Mouse (Mus musculus): ENCODE measurements around the gene Ubash3b. TPM values are rescaled to one million over a fixed set of nuclear protein-coding genes. Genes with fewer than 3 reads are reported as not detected.

Ubash3b gene
- polyA plus RNA-seq, 1 experiment from 2014 or later: 5.7 TPM

DNA sequence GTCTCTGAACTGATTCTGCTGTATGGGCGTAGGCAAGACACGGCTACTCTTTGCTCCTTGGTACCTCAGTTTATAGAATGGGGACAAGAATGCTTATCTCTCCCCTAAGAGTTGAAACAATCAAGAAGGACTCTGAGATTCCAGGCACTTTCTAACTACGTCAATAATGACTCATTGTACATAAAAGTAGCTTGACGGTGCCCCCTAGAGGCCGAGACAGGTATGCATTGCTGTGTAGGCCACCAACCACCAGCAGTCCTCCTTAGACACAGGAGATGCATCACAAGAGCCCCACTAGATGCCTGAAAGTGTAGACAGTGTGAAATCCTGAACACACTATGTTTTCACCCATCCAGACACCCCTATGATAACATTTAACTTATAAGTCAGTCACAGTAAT lies 133.0 kb downstream of the Ubash3b start:
- no peaks in the 10 kb centered on the region for H3K36me3 ChIP-seq (ENCODE audit: control insufficient read depth, insufficient read depth)
- H3K27ac ChIP-seq (ENCODE audit: low read length): no peak overlapping the region
- no peaks in the 10 kb centered on the region for H3K9me3 ChIP-seq (replicated peaks; ENCODE audit: control insufficient read depth, low read length)
- no peak overlapping the region for H3K4me3 ChIP-seq (ENCODE audit: low read length)
- 43% methylated on average over 5 of the region's 5 CpGs for WGBS
- no peak overlapping the region for H3K9ac ChIP-seq (ENCODE audit: low read length)
- H3K4me2 ChIP-seq (ENCODE audit: low read depth, low read length): no peak overlapping the region
- no peak for ATAC-seq (replicated peaks; ENCODE audit: extremely low read depth, insufficient read depth, low FRiP score)
- H3K4me1 ChIP-seq (ENCODE audit: control insufficient read depth, insufficient read depth, low read length): peaks cover 9% of the 10 kb centered on the region; the same call in 1 of the 2 replicates
- H3K27me3 ChIP-seq (ENCODE audit: control insufficient read depth, insufficient read depth, low read length): no peaks in the 10 kb centered on the region

DNA sequence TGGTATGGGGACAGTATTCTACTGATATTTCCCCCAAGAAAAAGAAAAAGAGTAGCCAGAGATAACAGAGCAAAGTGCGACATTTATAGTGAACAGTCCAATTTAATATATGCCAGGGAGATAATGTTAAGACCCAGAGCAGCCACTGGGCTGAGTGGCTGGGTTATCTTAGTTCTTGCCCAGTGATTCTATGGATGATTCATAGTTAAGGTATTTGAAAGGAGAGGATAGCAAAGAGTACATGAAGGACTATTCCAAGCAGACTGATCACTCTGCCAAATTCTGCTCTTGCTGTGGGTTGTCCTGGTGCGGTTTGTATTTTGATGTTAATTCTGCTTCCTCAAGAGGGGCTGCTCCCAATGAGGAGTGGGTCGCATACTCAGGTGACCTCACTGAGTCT lies 139.8 kb downstream of the Ubash3b start:
- no peaks in the 10 kb centered on the region for H3K36me3 ChIP-seq (ENCODE audit: control insufficient read depth, insufficient read depth)
- 0 out of 2 replicates have a peak overlapping the region, but pooled peaks have one; percentile 8 for H3K27ac ChIP-seq (ENCODE audit: low read length)
- no peak for ATAC-seq (replicated peaks; ENCODE audit: extremely low read depth, insufficient read depth, low FRiP score)
- peaks cover 3% of the 10 kb centered on the region; the same call in 1 of the 2 replicates for H3K4me1 ChIP-seq (ENCODE audit: control insufficient read depth, insufficient read depth, low read length)
- no peak overlapping the region for H3K9ac ChIP-seq (ENCODE audit: low read length)
- H3K4me3 ChIP-seq (ENCODE audit: low read length): no peak overlapping the region
- no peaks in the 10 kb centered on the region for H3K27me3 ChIP-seq (ENCODE audit: control insufficient read depth, insufficient read depth, low read length)
- no peak overlapping the region for H3K4me2 ChIP-seq (ENCODE audit: low read depth, low read length)
- no peaks in the 10 kb centered on the region for H3K9me3 ChIP-seq (replicated peaks; ENCODE audit: control insufficient read depth, low read length)
- 50% methylated on average over 3 of the region's 3 CpGs for WGBS

DNA sequence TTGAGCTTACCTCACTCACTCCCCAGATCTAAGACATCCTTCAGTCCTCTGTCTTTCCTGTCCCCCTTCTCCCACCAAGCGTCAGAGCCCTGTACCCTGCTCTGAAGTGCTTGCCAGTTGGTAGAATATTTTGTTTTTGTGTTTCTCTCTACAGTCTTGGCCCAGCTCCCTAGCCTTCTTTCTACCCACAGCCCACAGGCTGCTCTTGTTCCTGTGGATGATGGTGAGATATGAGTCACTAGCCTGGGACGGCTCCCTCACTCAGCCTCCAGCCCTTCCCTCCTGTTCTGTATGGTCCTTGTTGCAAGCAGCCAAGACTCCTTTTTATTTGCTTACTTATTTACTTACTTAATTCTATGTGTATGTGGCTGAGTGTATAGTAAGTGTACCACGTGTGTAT lies 141.0 kb downstream of the Ubash3b start:
- ATAC-seq (replicated peaks; ENCODE audit: extremely low read depth, insufficient read depth, low FRiP score): no peak
- no peaks in the 10 kb centered on the region for H3K27me3 ChIP-seq (ENCODE audit: control insufficient read depth, insufficient read depth, low read length)
- H3K9ac ChIP-seq (ENCODE audit: low read length): no peak overlapping the region
- H3K9me3 ChIP-seq (replicated peaks; ENCODE audit: control insufficient read depth, low read length): no peaks in the 10 kb centered on the region
- no peak overlapping the region for H3K4me2 ChIP-seq (ENCODE audit: low read depth, low read length)
- 82% methylated on average over 3 of the region's 3 CpGs for WGBS
- H3K36me3 ChIP-seq (ENCODE audit: control insufficient read depth, insufficient read depth): no peaks in the 10 kb centered on the region
- no peak overlapping the region for H3K27ac ChIP-seq (ENCODE audit: low read length)
- peaks cover 3% of the 10 kb centered on the region; the same call in 1 of the 2 replicates for H3K4me1 ChIP-seq (ENCODE audit: control insufficient read depth, insufficient read depth, low read length)
- H3K4me3 ChIP-seq (ENCODE audit: low read length): no peak overlapping the region

DNA sequence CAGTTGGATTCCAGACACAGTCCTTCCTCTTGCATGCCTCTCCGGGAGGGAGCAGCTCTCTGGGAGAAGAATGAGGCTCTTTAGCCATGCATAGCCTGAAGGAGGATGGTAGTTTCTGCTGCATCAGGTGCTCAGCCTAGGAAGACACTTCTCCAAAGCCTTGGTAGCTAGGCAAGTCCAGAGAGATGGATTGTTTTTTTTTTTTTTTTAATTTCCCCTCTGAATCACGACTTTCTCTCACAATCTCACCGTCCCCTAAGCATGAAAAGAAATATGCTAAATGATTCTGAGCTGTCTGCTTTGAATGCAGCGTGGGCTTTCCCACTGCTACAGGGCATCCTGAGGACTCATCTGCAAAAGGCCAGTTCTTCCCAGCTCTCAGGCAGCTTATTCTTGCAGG lies 147.0 kb downstream of the Ubash3b start:
- H3K27ac ChIP-seq (ENCODE audit: low read length): no peak overlapping the region
- no peaks in the 10 kb centered on the region for H3K4me1 ChIP-seq (ENCODE audit: control insufficient read depth, insufficient read depth, low read length)
- no peaks in the 10 kb centered on the region for H3K27me3 ChIP-seq (ENCODE audit: control insufficient read depth, insufficient read depth, low read length)
- H3K4me2 ChIP-seq (ENCODE audit: low read depth, low read length): no peak overlapping the region
- no peaks in the 10 kb centered on the region for H3K9me3 ChIP-seq (replicated peaks; ENCODE audit: control insufficient read depth, low read length)
- 65% methylated on average over 4 of the region's 4 CpGs for WGBS
- H3K4me3 ChIP-seq (ENCODE audit: low read length): no peak overlapping the region
- no peak overlapping the region for H3K9ac ChIP-seq (ENCODE audit: low read length)
- H3K36me3 ChIP-seq (ENCODE audit: control insufficient read depth, insufficient read depth): no peaks in the 10 kb centered on the region
- ATAC-seq (replicated peaks; ENCODE audit: extremely low read depth, insufficient read depth, low FRiP score): no peak

DNA sequence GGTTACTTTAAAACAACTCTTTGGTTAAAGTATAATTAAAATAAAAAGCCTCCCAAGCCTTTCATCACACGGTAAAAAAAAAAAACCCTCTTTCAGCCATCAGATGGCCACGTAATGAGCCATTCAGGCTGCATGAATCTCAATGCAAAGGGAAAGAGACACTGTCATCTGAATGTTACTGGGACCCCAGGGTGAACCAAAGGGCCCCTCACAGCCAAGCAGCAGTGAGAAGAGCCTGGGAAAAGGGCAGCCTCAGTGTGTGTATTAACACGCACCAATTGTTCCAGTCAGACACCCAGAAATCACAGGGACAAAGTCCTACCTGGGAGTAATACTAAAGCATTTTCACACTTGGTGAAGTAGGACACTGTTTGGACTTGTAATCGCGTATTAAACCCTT lies 149.0 kb downstream of the Ubash3b start:
- WGBS: 91% methylated on average over 5 of the region's 5 CpGs
- H3K4me3 ChIP-seq (ENCODE audit: low read length): no peak overlapping the region

DNA sequence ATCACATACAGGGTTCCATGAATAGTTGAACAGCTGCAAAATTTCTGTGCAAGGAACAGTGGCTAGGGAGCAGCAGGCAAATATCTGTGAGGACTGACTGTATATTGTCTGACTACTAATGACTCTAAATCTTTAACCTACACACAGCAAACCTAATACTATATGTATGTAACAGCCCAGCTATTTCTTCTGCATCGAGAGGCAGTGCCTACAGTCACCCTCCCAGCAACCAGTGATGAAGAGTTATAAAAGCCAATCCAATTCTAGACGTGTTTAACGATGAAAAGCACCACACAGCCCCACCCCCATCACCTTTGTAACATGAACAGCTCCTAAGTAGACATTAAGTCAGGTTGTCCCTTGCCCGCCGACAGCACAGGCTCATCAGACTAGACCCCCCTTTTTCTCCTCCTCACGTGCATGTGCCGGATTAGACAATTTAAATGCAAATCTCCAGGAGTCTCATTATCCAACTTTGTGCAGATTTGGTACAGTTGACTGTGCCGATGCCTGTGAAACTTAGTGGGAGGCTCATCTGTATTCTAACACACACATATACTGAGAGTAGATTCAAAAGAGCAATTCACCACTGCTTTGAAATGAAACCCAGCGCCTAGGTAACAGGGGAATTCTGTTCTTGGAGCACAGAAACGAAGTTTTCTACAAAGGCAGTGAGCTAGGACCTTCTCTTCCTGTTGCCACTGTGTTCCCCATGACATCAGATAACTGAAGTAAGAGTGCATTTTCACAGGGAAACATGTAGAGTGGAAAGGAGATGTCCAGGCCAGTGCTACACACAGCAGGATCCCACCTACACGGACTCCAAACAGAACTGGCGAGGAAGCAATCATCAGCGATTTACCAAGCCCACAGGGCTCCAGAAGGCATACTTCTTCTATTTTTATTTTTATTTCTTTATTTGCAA lies 149.7 kb downstream of the Ubash3b start:
- Histone ChIP-seq H3K27ac (ENCODE audit: low read length) (no peak overlapping the region), H3K4me3 (ENCODE audit: low read length) (no peak overlapping the region), H3K4me1 (ENCODE audit: control insufficient read depth, insufficient read depth, low read length) (no peaks in the 10 kb centered on the region), H3K9ac (ENCODE audit: low read length) (no peak overlapping the region), H3K36me3 (ENCODE audit: control insufficient read depth, insufficient read depth) (no peaks in the 10 kb centered on the region), H3K9me3 (replicated peaks; ENCODE audit: control insufficient read depth, low read length) (no peaks in the 10 kb centered on the region), H3K27me3 (ENCODE audit: control insufficient read depth, insufficient read depth, low read length) (no peaks in the 10 kb centered on the region), H3K4me2 (ENCODE audit: low read depth, low read length) (no peak overlapping the region)
- no peak for ATAC-seq (replicated peaks; ENCODE audit: extremely low read depth, insufficient read depth, low FRiP score)
- 85% methylated on average over 13 of the region's 13 CpGs for WGBS

More for the DNA sequence above, 149.0 kb downstream of the Ubash3b start:
- H3K9me3 ChIP-seq (replicated peaks; ENCODE audit: control insufficient read depth, low read length): no peaks in the 10 kb centered on the region
- no peak for ATAC-seq (replicated peaks; ENCODE audit: extremely low read depth, insufficient read depth, low FRiP score)
- H3K4me2 ChIP-seq (ENCODE audit: low read depth, low read length): no peak overlapping the region
- no peak overlapping the region for H3K27ac ChIP-seq (ENCODE audit: low read length)
- H3K9ac ChIP-seq (ENCODE audit: low read length): no peak overlapping the region
- H3K27me3 ChIP-seq (ENCODE audit: control insufficient read depth, insufficient read depth, low read length): no peaks in the 10 kb centered on the region
- no peaks in the 10 kb centered on the region for H3K36me3 ChIP-seq (ENCODE audit: control insufficient read depth, insufficient read depth)
- H3K4me1 ChIP-seq (ENCODE audit: control insufficient read depth, insufficient read depth, low read length): no peaks in the 10 kb centered on the region

DNA sequence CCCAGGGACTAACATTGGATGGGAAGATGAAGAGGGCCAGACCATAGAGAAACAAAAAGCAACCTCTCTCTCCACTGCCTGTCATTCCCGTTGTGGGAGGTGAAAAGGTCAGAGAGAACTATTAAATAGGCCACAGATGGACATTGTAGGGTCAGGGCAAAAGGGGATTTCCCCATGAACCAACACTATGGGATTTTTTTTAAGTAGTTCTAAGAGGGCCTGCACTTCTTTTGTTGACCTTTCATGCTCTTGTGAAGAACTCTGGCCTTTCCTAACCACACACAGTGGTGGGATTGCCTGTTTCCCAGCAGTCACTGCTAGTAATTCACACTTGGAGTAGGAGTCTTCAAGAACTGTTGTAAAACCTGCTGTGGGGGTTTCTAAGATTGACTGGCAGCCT lies 153.7 kb downstream of the Ubash3b start:
- no peak overlapping the region for H3K27ac ChIP-seq (ENCODE audit: low read length)
- H3K27me3 ChIP-seq (ENCODE audit: control insufficient read depth, insufficient read depth, low read length): no peaks in the 10 kb centered on the region
- no peak overlapping the region for H3K4me2 ChIP-seq (ENCODE audit: low read depth, low read length)
- H3K4me1 ChIP-seq (ENCODE audit: control insufficient read depth, insufficient read depth, low read length): no peaks in the 10 kb centered on the region; the same call in 1 of the 2 replicates
- no peak overlapping the region for H3K4me3 ChIP-seq (ENCODE audit: low read length)
- no peak for ATAC-seq (replicated peaks; ENCODE audit: extremely low read depth, insufficient read depth, low FRiP score)
- no peaks in the 10 kb centered on the region for H3K36me3 ChIP-seq (ENCODE audit: control insufficient read depth, insufficient read depth)
- no peak overlapping the region for H3K9ac ChIP-seq (ENCODE audit: low read length)
- 41% methylated on average over 1 of the region's 1 CpGs for WGBS
- no peaks in the 10 kb centered on the region for H3K9me3 ChIP-seq (replicated peaks; ENCODE audit: control insufficient read depth, low read length)

DNA sequence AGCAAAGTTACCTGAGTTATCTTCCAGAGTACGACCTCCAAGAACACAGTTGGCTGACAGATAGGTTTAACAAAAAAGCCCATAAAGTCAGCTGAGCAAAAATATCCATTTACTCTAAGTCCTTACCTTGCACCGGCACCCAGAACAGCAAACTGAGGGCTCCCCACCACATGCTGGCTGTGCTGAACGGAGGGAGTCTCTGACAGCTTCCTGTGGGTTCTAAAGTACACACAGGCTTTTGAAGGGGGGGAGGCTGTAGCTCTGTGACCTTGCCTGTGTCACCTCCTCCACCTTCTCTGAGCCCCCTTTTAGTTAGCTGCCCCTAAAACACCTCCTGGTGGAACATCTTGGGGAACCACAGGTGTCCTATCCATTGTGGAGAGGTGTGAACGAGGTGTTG lies 157.1 kb downstream of the Ubash3b start, which contains the start of gene Crtam:
Crtam (minus strand) TSS at position 214 of the 400 bp plus-strand sequence.
- ATAC-seq (replicated peaks; ENCODE audit: extremely low read depth, insufficient read depth, low FRiP score): no peak
- H3K4me1 ChIP-seq (ENCODE audit: control insufficient read depth, insufficient read depth, low read length): no peaks in the 10 kb centered on the region; the same call in 1 of the 2 replicates
- H3K36me3 ChIP-seq (ENCODE audit: control insufficient read depth, insufficient read depth): no peaks in the 10 kb centered on the region

DNA sequence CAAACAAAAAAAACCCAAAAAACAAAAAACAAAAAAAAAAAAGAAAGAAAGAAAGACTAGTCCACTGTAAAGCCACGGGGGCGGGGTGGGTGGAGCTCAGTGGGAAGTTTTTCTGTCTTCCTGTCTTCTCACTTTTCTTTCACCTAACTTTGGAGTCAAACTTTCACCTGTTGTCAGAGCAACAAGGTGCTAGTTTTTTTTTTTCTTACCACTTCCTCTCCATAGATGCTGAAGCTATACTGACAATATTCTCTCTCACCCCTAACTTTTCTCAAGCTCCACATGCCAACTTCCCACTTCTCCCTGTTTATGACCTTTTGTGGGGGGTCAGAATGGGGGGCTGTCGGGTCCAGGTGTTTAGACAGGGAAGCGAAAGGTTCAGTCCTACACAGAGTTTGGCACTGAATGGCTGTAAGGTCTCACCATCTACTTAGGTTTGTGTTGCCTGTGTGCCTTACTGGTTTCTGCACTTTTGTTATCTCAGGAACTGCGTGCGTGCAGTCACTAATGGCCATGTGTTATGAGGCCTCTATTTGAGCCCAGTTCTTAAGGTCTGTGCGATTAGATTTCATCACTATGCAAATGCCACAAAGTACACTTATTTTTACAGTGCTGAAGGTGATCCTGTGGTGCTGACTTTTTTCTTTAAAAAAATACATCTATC lies 164.2 kb downstream of the Ubash3b start:
- Histone ChIP-seq H3K4me3 (ENCODE audit: low read length) (no peak overlapping the region), H3K4me1 (ENCODE audit: control insufficient read depth, insufficient read depth, low read length) (no peaks in the 10 kb centered on the region), H3K9ac (ENCODE audit: low read length) (no peak overlapping the region), H3K4me2 (ENCODE audit: low read depth, low read length) (no peak overlapping the region), H3K9me3 (replicated peaks; ENCODE audit: control insufficient read depth, low read length) (no peaks in the 10 kb centered on the region), H3K27me3 (ENCODE audit: control insufficient read depth, insufficient read depth, low read length) (no peaks in the 10 kb centered on the region), H3K27ac (ENCODE audit: low read length) (no peak overlapping the region), H3K36me3 (ENCODE audit: control insufficient read depth, insufficient read depth) (no peaks in the 10 kb centered on the region)
- no peak for ATAC-seq (replicated peaks; ENCODE audit: extremely low read depth, insufficient read depth, low FRiP score)
- 76% methylated on average over 7 of the region's 7 CpGs for WGBS

More for the DNA sequence above, 157.1 kb downstream of the Ubash3b start, which contains the start of gene Crtam:
- Histone ChIP-seq H3K27me3 (ENCODE audit: control insufficient read depth, insufficient read depth, low read length) (no peaks in the 10 kb centered on the region), H3K4me2 (ENCODE audit: low read depth, low read length) (no peak within 1 kb of the TSS), H3K9me3 (replicated peaks; ENCODE audit: control insufficient read depth, low read length) (no peaks in the 10 kb centered on the region), H3K4me3 (ENCODE audit: low read length) (no peak within 1 kb of the TSS), H3K27ac (ENCODE audit: low read length) (no peak within 1 kb of the TSS), H3K9ac (ENCODE audit: low read length) (no peak within 1 kb of the TSS)
- WGBS: 21% methylated on average over 4 of the region's 4 CpGs
